Mouse (Mus musculus): ENCODE data around the gene Hist4h4.

GRCm38 (mm10) chr6:136769859-136770258 is 34.4 kb downstream of the Hist4h4 start:
- no peak for TF ChIP-seq EP300 (IDR thresholded peaks at IDR 0.05)
- TF ChIP-seq CTCF (IDR thresholded peaks at IDR 0.05): no peak

Measured in lung, postnatal 0 days (tissue).